Mouse (Mus musculus) Patski (cell line): ENCODE results near the gene Unc13b. TPM values are rescaled to one million over a fixed set of nuclear protein-coding genes. Genes with fewer than 3 reads are reported as not detected.

Experiments used
- ATAC-seq: fragments of 100-300 bp; one replicate; pipeline ENCODE4 v1.8.0; 2021
- CTCF ChIA-PET: fragments of 350-600 bp; sonication (Branson Sonifier 250); formaldehyde crosslinking; loops from one replicate; lab custom pipeline; 2022; ENCODE audit warnings: inconsistent platforms; lab: Charles Lee
- POLR2A ChIA-PET: fragments of 350-600 bp; sonication (Branson Sonifier 250); formaldehyde crosslinking; loops from one replicate; lab custom pipeline; 2022; ENCODE audit warnings: antibody characterized with exemption, inconsistent platforms; lab: Charles Lee
- DNase-seq: peaks from one replicate; pipeline ENCODE4 v3.0.0-alpha.2; 2011; ENCODE audit warnings: low read depth, low spot score
- H3K27me3 ChIP-seq: fragments of 371-371 bp; one replicate; pipeline ENCODE4 v1.5.1; 2021
- CTCF ChIP-seq: fragments of 100-300 bp; IDR thresholded peaks from one replicate; pipeline ENCODE4 v1.5.1; 2021
- in situ Hi-C: fragments of 300-500 bp; cut with MboI; formaldehyde crosslinking; loops from 3 replicates; pipeline ENCODE4 v1.11.1; 2018; ENCODE audit warnings: low pct_unique_long_range_greater_than_20kb, mixed read lengths
- polyA plus RNA-seq: library from polyadenylated mRNA; unstranded; gene quantifications from one replicate; pipeline ENCODE4 v1.2.3, GENCODE M21; 2021

Gene Unc13b
- polyA plus RNA-seq, 1 experiment from 2014 or later = 8.2 TPM

GRCm38 (mm10) chr4:43267323-43267658 is 208.5 kb downstream of the Unc13b start:
- no peaks in the 10 kb centered on the region for H3K27me3 ChIP-seq
- ChIA-PET CTCF (interaction anchor here (0.8 to 2.4 kb wide), 4 partner anchors 8 to 165 kb away, joined by 3 to 7 read pairs (median 3); no protein-coding TSS in a partner anchor), POLR2A (no interaction called here)
- ATAC-seq = no peak
- TF ChIP-seq CTCF = no peak
- in situ Hi-C loops = loop anchor here (5.0 kb wide), 1 partner anchor 155 kb away; no protein-coding TSS in a partner anchor
- no peak for DNase-seq

- ATAC-seq (no peak), DNase-seq (no peak)
- CTCF ChIA-PET = no interaction called here
- POLR2A ChIA-PET = no interaction called here
- TF ChIP-seq CTCF = no peak
- H3K27me3 ChIP-seq = no peaks in the 10 kb centered on the region
- in situ Hi-C loops = no loop called here
Measured at GRCm38 (mm10) chr4:43285476-43285875, 226.7 kb downstream of the Unc13b start.

- no peak for ATAC-seq
- POLR2A ChIA-PET = no interaction called here
- no peaks in the 10 kb centered on the region for H3K27me3 ChIP-seq
- in situ Hi-C loops = no loop called here
- CTCF ChIA-PET = interaction anchor here (0.9 kb wide), 1 partner anchor 20 kb away, joined by 3 read pairs; the partner anchor contains the start of gene Atp8b5
- DNase-seq = no peak
- TF ChIP-seq CTCF = no peak
Measured at GRCm38 (mm10) chr4:43287305-43287704, 228.6 kb downstream of the Unc13b start.

DNA sequence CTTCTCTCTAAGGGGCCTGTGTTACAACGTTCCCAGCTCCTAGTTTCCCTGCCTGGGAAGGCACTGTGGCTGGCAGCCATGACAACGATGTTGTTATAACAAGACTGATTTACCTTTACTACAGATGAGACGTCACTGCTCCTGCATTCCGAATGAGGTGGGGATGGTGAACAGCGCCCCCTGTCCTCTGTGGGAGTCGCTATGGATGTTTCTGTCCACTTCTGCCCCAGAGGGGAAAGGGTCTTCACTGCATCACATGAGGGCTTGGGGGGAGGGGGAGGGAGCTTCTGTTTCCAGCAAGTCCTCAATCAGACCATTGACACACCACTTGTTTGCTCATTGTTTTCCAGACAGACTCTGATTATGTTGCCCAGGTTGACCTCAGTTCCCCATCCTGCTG is 235.2 kb downstream of the Unc13b start:
- CTCF ChIA-PET = interaction anchor here (1.4 kb wide), 1 partner anchor 16 kb away, joined by 4 read pairs; no protein-coding TSS in a partner anchor
- ATAC-seq (no peak), DNase-seq (no peak)
- POLR2A ChIA-PET = no interaction called here
- no peak for TF ChIP-seq CTCF
- H3K27me3 ChIP-seq = no peaks in the 10 kb centered on the region
- in situ Hi-C loops = no loop called here

DNA sequence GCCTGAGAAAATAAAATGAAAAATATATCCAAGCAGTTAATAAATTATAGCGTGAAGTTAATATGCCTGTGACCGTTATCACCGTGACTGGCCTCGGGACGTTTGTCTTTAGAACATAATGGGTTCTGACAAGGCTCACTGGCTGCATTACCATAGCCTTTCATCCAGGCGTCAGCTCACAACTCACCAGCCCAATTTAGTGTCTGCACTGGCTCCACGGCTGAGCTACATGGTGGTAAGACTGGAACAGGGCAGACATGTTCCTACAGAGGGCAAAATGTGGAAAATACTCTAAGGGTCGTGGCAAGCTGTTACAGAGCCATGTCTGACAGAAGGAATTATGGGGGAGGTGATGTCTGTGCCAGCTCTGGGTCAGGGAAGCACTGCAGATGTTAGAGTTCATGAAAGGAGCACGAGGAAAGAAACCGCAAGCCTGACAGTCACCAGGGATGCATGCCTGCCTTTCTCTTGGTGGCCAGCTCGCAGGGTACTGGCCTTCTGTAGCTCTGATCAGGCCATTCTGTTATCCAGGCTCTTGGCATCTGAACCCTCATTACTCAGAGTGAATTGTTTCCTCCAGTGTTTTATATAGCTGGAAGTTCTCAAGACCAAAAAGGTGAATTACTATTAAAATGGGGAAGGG is 251.1 kb downstream of the Unc13b start:
- no peaks in the 10 kb centered on the region for H3K27me3 ChIP-seq
- DNase-seq (no peak), ATAC-seq (no peak)
- in situ Hi-C loops = no loop called here
- POLR2A ChIA-PET = interaction anchor here (0.6 to 0.8 kb wide), 2 partner anchors 26 to 73 kb away, joined by 3 to 4 read pairs; no protein-coding TSS in a partner anchor
- no peak for TF ChIP-seq CTCF
- CTCF ChIA-PET = interaction anchor here (0.9 kb wide), 1 partner anchor 15 kb away, joined by 4 read pairs; no protein-coding TSS in a partner anchor

Other genes starting within 250 kb of the Unc13b start
- gene Fam205a1, start 205.1 kb upstream of the Unc13b start, polyA plus RNA-seq = not detected
- not detected for gene Gm12394, start 202.2 kb upstream of the Unc13b start, polyA plus RNA-seq
- not detected for gene Fam205c, start 184.7 kb upstream of the Unc13b start, polyA plus RNA-seq
- gene Phf24, start 142.3 kb upstream of the Unc13b start, polyA plus RNA-seq = not detected
- 8.5 TPM for gene Dnajb5, start 109.1 kb upstream of the Unc13b start, polyA plus RNA-seq
- not detected for gene 1700022I11Rik, start 89.3 kb upstream of the Unc13b start, polyA plus RNA-seq
- 283 TPM for gene Vcp, start 58.4 kb upstream of the Unc13b start, polyA plus RNA-seq
- gene Fancg, start 48.4 kb upstream of the Unc13b start, polyA plus RNA-seq = 8.1 TPM
- 11.3 TPM for gene Pigo, start 33.1 kb upstream of the Unc13b start, polyA plus RNA-seq
- gene Stoml2, start 27.2 kb upstream of the Unc13b start, polyA plus RNA-seq = 134 TPM
- 25.1 TPM for gene Fam214b, start 12.7 kb upstream of the Unc13b start, polyA plus RNA-seq
- 0.59 TPM for gene Atp8b5, start 208.2 kb downstream of the Unc13b start, polyA plus RNA-seq